Mouse (Mus musculus): ENCODE results near the gene Sephs1.

Gene Sephs1

DNA sequence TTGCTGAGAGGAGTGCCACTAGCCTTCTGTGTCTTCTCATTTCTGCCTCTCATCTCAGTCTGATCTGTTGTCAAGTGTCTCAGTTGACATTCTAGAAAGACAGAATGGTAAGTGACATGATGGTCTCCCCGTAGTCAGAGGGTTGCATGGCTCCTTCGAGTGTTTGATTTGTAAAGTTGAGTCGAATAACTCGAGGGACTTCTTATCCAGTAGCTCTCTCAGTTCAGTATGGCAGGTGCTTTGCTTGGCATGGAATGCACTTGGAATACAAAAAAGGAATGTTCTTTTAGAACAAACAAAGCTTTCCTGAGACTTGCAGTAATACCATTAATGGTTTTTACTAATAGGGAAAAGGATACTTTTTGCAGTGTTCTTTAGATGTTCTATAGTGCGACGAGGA is 25.8 kb downstream of the Sephs1 start:
- in situ Hi-C loops (cut with MboI, MseI), result no loop called here

- in situ Hi-C loops (cut with MboI, MseI), result no loop called here
Measured at GRCm38 (mm10) chr2:4907916-4908315, 26.6 kb downstream of the Sephs1 start.

DNA sequence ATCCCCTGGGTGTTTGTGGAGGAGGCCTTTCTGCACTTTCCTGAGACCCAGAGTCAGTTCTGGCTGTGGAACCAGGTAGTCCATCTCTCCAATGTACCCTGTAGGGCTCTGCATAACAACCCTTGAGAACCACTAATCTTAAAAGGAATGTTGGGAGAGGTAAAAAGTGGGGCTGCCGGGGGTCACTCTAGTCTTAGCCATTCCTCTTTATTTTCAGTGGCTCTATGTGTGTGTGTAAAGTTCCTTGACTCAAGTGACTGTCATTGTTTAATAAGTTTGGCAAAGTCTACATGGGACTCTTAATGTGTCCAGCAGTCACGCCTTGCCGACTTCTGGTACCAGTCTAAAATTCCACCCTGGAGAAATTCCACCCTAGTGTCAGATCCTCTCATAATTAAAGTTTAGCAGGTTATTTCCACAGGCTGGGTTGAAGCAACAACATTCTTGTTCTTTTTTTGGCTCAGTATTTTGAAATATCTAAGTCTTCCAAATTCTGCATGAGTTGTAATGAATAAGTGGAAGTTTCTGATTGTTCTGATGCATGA is 27.5 kb downstream of the Sephs1 start:
- in situ Hi-C loops (cut with MboI, MseI), result no loop called here

- in situ Hi-C loops (cut with MboI, MseI), result loop anchor here (5.0 kb wide), 1 partner anchor 92 kb away; no protein-coding TSS in a partner anchor
Measured at GRCm38 (mm10) chr2:4909909-4910308, 28.5 kb downstream of the Sephs1 start.

- in situ Hi-C loops (cut with MboI, MseI), result loop anchor here (5.0 kb wide), 1 partner anchor 92 kb away; no protein-coding TSS in a partner anchor
Measured at GRCm38 (mm10) chr2:4910521-4910920, 29.2 kb downstream of the Sephs1 start.

DNA sequence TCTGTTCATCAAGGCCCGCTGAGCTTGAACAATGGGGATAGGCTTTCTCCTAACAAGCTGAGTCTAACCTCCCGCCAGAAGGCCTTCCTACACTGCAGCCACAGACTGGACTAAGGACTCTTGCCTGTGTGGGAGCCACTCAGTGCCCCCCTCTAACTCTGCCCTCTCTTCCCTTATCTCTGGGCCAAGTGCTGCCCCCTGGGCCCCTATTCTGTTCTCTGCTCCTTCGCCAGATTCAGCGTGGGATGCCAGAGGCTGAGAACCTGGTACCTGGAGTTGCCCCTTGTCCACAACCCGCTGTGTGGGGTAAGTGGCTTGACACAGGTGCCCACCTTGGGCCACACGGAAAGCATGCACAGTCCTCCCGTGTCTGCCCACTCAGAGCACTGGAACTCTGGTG is 32.6 kb downstream of the Sephs1 start:
- in situ Hi-C loops (cut with MboI, MseI), result loop anchor here (5.0 kb wide), 1 partner anchor 88 kb away; no protein-coding TSS in a partner anchor

- in situ Hi-C loops (cut with MboI, MseI), result no loop called here
Measured at GRCm38 (mm10) chr2:4916037-4916436, 34.7 kb downstream of the Sephs1 start.

- in situ Hi-C loops (cut with MboI, MseI), result no loop called here
Measured at GRCm38 (mm10) chr2:4917326-4918021, 36.1 kb downstream of the Sephs1 start.

GRCm38 (mm10) chr2:4918860-4919739 is 37.7 kb downstream of the Sephs1 start, which contains the start of gene Phyh:
Gene Phyh, plus strand, starts transcription at chr2:4919019.
- in situ Hi-C loops (cut with MboI, MseI), result no loop called here

DNA sequence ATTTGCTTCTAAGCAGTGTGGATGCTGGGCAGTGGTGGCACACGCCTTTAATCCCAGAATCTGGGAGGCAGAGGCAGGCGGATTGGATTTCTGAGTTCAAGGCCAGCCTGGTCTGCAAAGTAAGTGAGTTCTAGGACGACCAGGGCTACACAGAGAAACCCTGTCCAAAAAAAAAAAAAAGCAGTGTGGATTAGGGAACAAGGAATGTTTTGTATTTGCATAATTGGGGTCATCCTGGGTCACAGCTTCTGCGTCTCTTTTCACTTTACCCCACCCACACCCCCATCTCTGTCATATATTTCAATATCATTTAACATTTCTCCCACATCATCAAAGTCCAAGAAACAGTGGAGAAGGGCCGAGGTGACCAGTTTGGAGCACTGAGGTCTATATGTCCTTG is 39.7 kb downstream of the Sephs1 start:
- in situ Hi-C loops (cut with MboI, MseI), result no loop called here

- in situ Hi-C loops (cut with MboI, MseI), result no loop called here
Measured at GRCm38 (mm10) chr2:4922476-4923164, 41.3 kb downstream of the Sephs1 start.

DNA sequence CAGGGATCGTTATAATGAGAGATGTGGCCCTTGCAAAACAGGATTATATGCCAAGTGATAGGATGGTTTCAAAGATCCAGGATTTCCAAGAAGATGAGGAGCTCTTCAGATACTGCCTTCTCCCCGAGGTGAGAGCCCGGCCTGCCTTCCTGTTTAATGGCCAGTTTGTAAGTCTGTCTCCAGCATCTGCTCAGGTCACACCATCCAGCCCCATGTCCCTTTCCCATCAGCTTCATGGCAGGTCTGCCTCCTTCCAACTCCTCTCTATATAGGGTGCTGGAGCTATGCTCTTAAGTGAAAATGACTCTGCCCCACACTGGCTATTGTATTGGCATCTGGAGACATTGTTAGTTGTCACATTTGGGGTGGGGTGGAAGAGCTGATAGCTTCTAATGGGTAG is 46.0 kb downstream of the Sephs1 start:
- in situ Hi-C loops (cut with MboI, MseI), result no loop called here

DNA sequence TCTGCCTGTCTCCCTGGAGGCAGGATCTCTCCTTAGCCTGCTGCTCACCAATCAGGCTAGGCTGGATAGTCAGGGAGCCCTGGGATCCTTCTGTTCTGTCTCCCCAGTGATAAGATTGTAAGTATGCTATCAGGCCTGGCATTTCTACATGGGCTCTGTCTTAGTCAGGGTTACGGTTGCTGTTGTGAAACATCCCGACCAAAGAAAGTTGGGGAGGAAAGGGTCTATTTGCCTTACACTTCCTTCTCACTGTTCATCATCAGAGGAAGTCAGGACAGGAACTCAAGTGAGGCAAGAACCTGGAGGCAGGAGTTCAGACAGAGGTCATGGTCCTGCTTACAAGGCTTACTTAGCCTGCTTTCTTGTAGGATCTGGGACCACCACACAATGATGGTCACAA is 47.9 kb downstream of the Sephs1 start:
- in situ Hi-C loops (cut with MboI, MseI), result no loop called here

- in situ Hi-C loops (cut with MboI, MseI), result no loop called here
Measured at GRCm38 (mm10) chr2:4934516-4934915, 53.2 kb downstream of the Sephs1 start.

- in situ Hi-C loops (cut with MboI, MseI), result no loop called here
Measured at GRCm38 (mm10) chr2:4937931-4938330, 56.6 kb downstream of the Sephs1 start.

GRCm38 (mm10) chr2:4940861-4941260 is 59.5 kb downstream of the Sephs1 start:
- in situ Hi-C loops (cut with MboI, MseI), result no loop called here

GRCm38 (mm10) chr2:4949691-4950090 is 68.3 kb downstream of the Sephs1 start:
- in situ Hi-C loops (cut with MboI, MseI), result loop anchor here (25.0 kb wide), 1 partner anchor 737 kb away; no protein-coding TSS in a partner anchor

DNA sequence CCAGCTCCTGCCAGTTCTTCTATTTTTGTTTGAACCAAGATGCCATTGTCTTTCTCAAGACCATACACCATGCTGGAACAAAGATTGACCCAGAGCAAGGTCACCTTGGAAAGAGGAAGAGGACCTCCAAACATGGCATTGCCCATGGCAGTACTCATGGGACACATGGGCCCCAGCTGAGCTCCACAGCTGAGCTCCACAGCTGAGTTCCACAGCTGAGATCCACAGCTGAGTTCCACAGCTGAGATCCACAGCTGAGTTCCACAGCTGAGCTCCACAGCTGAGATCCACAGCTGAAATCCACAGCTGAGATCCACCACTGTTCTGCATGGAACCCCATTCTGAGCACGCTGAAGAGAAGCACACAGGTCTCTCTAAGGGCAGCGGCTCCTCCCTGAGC is 69.6 kb downstream of the Sephs1 start:
- in situ Hi-C loops (cut with MboI, MseI), result loop anchor here (25.0 kb wide), 1 partner anchor 739 kb away; no protein-coding TSS in a partner anchor

DNA sequence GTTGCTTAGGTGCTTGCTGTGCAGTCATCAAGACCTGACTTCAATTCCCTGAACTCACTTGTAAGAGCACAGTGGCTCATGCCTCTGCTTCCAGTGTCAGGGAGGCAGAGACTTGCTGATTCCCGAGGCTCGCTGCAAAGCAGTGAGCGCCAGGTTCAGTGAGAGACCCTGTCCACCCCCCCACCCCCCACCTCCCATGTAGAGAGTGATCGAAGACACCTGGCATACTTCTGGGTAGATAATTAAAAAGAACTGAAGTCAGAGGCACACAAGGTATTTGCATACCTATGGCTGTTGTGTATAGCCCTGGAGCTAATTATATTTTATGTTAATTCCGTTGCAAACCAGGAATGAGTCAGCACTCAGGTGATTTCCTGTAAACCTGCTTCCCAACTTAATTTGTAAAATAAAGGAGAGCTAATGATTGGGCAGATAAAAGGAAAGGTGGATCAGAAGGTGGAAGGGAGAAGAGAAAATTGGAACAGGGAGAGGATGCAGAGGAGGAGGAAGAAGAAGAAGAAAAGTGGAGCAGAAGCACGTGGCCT is 72.9 kb downstream of the Sephs1 start:
- in situ Hi-C loops (cut with MboI, MseI), result loop anchor here (25.0 kb wide), 1 partner anchor 742 kb away; no protein-coding TSS in a partner anchor

DNA sequence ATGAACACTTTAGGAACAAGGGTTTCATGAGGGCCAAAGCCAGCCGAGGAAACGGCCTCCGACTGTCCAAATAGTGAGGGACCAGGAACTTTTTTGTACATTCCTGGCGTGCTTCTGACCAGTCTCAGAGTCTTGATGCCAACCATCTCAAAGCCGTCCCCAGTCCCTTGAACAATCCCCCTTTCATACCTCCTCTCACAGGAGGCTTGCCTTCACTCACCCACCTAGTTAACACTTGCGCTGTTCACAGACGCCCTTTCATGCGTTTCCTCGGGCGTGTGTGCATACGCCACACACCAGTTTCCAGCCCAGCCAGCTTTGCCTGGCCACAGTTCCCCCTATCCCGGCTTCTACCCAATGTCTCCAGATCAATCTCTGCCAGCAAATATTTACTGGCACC is 76.7 kb downstream of the Sephs1 start:
- in situ Hi-C loops (cut with MboI, MseI), result loop anchor here (25.0 kb wide), 1 partner anchor 746 kb away; no protein-coding TSS in a partner anchor
